ENCODE assay signal across 12 mouse cellular contexts in the genomic region with DNA sequence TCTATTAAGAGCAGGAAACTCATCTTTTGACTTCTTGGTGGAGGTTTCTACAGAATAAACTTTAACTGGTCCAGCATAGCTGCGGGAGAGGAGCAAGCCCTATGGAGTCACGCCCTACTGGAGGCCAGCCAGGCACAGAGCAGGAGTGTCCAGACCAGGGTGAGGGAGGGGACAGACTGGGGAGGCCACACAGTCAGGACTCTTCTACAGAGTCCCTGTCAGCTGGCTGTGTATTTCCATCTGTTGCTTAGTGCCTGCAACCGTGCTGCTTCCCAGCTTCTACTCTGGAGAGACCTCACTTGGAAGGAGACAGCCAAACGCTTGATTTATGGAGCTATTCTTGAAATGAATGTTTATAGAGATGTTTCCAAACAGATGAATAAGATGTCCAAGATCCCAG. TPM values are rescaled to one million over a fixed set of nuclear protein-coding genes. Genes with fewer than 3 reads are reported as not detected.
DNase-seq lines count a peak whose midpoint lies in the region; ATAC-seq and TF ChIP-seq lines count a peak whose summit lies in the region.
"Had no signal": no experiment of that assay in that cellular context is flagged by ENCODE, and none has a peak within 500 bp of the region (broad histone marks: within the 10 kb centered on the region; RNA-seq: fewer than 3 reads in every experiment).

No protein-coding gene starts in this region.

- no peak overlapping the region for H3K9ac ChIP-seq in kidney, postnatal 0 days (ENCODE audit: low read depth, low read length)
- no peak overlapping the region for H3K9ac ChIP-seq in stomach, embryonic 15.5 days
- H3K9ac ChIP-seq: forebrain, embryonic 15.5 days; hindbrain, embryonic 14.5 days; neural tube, embryonic 12.5 days had no signal

- 0 out of 2 replicates have a peak, but pooled peaks have one; percentile 37 for ATAC-seq in kidney, postnatal 0 days (replicated peaks; ENCODE audit: low FRiP score, low read depth)
- ATAC-seq in stomach, embryonic 15.5 days (ENCODE audit: insufficient read depth, low FRiP score, low read depth): peak; percentile 80
- ATAC-seq: forebrain, embryonic 15.5 days had no signal

- H3K36me3 ChIP-seq in kidney, postnatal 0 days (ENCODE audit: insufficient read depth, low read length): no peaks in the 10 kb centered on the region
- no peaks in the 10 kb centered on the region for H3K36me3 ChIP-seq in stomach, embryonic 15.5 days
- H3K36me3 ChIP-seq: forebrain, embryonic 15.5 days; neural tube, embryonic 12.5 days had no signal

- no peaks in the 10 kb centered on the region for H3K9me3 ChIP-seq in kidney, postnatal 0 days (replicated peaks; ENCODE audit: low read length)
- no peaks in the 10 kb centered on the region for H3K9me3 ChIP-seq in stomach, embryonic 15.5 days
- H3K9me3 ChIP-seq: forebrain, embryonic 15.5 days; neural tube, embryonic 12.5 days had no signal

- no peak overlapping the region for H3K4me3 ChIP-seq in lung, adult 2 months (replicated peaks; ENCODE audit: extremely low read depth, low read depth, low read length)
- H3K4me3 ChIP-seq in kidney, postnatal 0 days (replicated peaks; ENCODE audit: low read depth, low read length): no peak overlapping the region
- no peak overlapping the region for H3K4me3 ChIP-seq in stomach, embryonic 15.5 days (replicated peaks)
- H3K4me3 ChIP-seq in cerebellum, adult 2 months (replicated peaks; ENCODE audit: insufficient read depth, low read depth, low read length): no peak overlapping the region
- H3K4me3 ChIP-seq: forebrain, embryonic 15.5 days; neural tube, embryonic 12.5 days had no signal

- peak; percentile 43 for DNase-seq in adrenal gland, postnatal 10 days
- DNase-seq in adrenal gland, postnatal 4 days (ENCODE audit: low spot score in 2 of 2): no peak
- DNase-seq in lung, adult 18-20 months: peak; percentile 18 to 37
- DNase-seq in lung, adult 2 months: no peak
- DNase-seq in kidney, postnatal 0 days (ENCODE audit: low spot score): peak; percentile 81
- no peak for DNase-seq in left cerebral cortex, postnatal 10 days (ENCODE audit: extremely low spot score in 1 of 2, low spot score in 2 of 2)
- DNase-seq in cerebellum, adult 2 months: no peak
- DNase-seq: thymus, postnatal 4 days had no signal

- no peak for TF ChIP-seq CTCF in lung, adult 2 months (IDR thresholded peaks at IDR 0.05; ENCODE audit: insufficient read depth, low read length)
- no peak for TF ChIP-seq CTCF in kidney, postnatal 0 days (IDR thresholded peaks at IDR 0.05; ENCODE audit: low read depth)
- TF ChIP-seq CTCF in cerebellum, adult 2 months (IDR thresholded peaks at IDR 0.05; ENCODE audit: borderline replicate concordance, insufficient read depth, low read depth, low read length): no peak

- TF ChIP-seq POLR2A in lung, adult 2 months (IDR thresholded peaks at IDR 0.05; ENCODE audit: borderline replicate concordance, extremely low read depth, low read depth, low read length): no peak
- TF ChIP-seq POLR2A in cerebellum, adult 2 months (IDR thresholded peaks at IDR 0.05; ENCODE audit: borderline replicate concordance, insufficient read depth, low read length): no peak

- no peaks in the 10 kb centered on the region for H3K27me3 ChIP-seq in kidney, postnatal 0 days (ENCODE audit: insufficient read depth, low read length)
- H3K27me3 ChIP-seq in stomach, embryonic 15.5 days (replicated peaks): no peaks in the 10 kb centered on the region
- H3K27me3 ChIP-seq in cerebellum, adult 2 months (ENCODE audit: control insufficient read depth, insufficient read depth, low read length): no peaks in the 10 kb centered on the region
- H3K27me3 ChIP-seq: forebrain, embryonic 15.5 days; neural tube, embryonic 12.5 days had no signal

- H3K27ac ChIP-seq in kidney, postnatal 0 days: no peak overlapping the region
- H3K27ac ChIP-seq in stomach, embryonic 15.5 days: peak overlapping the region; percentile 71
- H3K27ac ChIP-seq in cerebellum, adult 2 months (ENCODE audit: insufficient read depth, low read length): no peak overlapping the region
- H3K27ac ChIP-seq: forebrain, embryonic 15.5 days; hindbrain, embryonic 14.5 days; neural tube, embryonic 12.5 days had no signal

- no peaks in the 10 kb centered on the region; the same call in 1 of the 2 replicates for H3K4me1 ChIP-seq in lung, adult 2 months (ENCODE audit: control insufficient read depth, insufficient read depth, low read length)
- H3K4me1 ChIP-seq in kidney, postnatal 0 days (replicated peaks; ENCODE audit: insufficient read depth, low read length): peaks cover 27% of the 10 kb centered on the region
- peaks cover 41% of the 10 kb centered on the region for H3K4me1 ChIP-seq in stomach, embryonic 15.5 days
- no peaks in the 10 kb centered on the region for H3K4me1 ChIP-seq in cerebellum, adult 2 months (ENCODE audit: control insufficient read depth, insufficient read depth, low read length)

- 51% methylated on average over 4 of the region's 4 CpGs for WGBS in lung, adult 2 months
- 26% methylated on average over 4 of the region's 4 CpGs for WGBS in kidney, postnatal 0 days
- 42% methylated on average over 4 of the region's 4 CpGs for WGBS in stomach, embryonic 15.5 days
- 47% methylated on average over 4 of the region's 4 CpGs for WGBS in cerebellum, adult 2 months

- H3K4me2 ChIP-seq in kidney, postnatal 0 days (ENCODE audit: low read length): no peak overlapping the region
- H3K4me2 ChIP-seq in stomach, embryonic 15.5 days: no peak overlapping the region
- H3K4me2 ChIP-seq: forebrain, embryonic 15.5 days; hindbrain, embryonic 14.5 days; neural tube, embryonic 12.5 days had no signal

- intact Hi-C loops in left cerebral cortex, postnatal 10 days (cut with DNase I): no loop called here

RNA-seq across cellular contexts. Expression of gene Slf2, which starts 28.6 kb away (rescaled TPM):
- total RNA-seq in adrenal gland, postnatal 10 days (2021): 10 to 100 TPM; 22.6 to 31.5 TPM
- total RNA-seq in adrenal gland, postnatal 4 days (2021): 10 to 100 TPM; 38.4 to 39.8 TPM
- polyA plus RNA-seq in lung, adult 2 months (2012; rRNA removed): 24.3 and 61.4 TPM in 2 replicates
- 19.4 and 21.7 TPM in 2 replicates for polyA plus RNA-seq in kidney, postnatal 0 days (2015; fragmentation: Nextera tagmentation; extraction: Ambion mirVana)
- 33.0 and 35.1 TPM in 2 replicates for polyA plus RNA-seq in stomach, embryonic 15.5 days (2015; fragmentation: Nextera tagmentation; extraction: Ambion mirVana)
- total RNA-seq in left cerebral cortex, postnatal 10 days (2021): 10 to 100 TPM; 29.9 to 30.4 TPM
- polyA plus RNA-seq in cerebellum, adult 2 months (2012; rRNA removed): 36.4 and 43.8 TPM in 2 replicates

Comparison
In these comparisons a context has a peak if more than half of its experiments do, and no peak if none do; other contexts are left out.
1. DNase-seq: peak in adrenal gland, postnatal 10 days (single experiment), lung, adult 18-20 months (2 of 2) and kidney, postnatal 0 days (single experiment); none in adrenal gland, postnatal 4 days (0 of 2), lung, adult 2 months (single experiment), left cerebral cortex, postnatal 10 days (0 of 2) and cerebellum, adult 2 months (0 of 2).